Mouse (Mus musculus) kidney, embryonic 16.5 days (tissue): ENCODE measurements around the gene Aars. TPM values are rescaled to one million over a fixed set of nuclear protein-coding genes. Genes with fewer than 3 reads are reported as not detected.
"Not testable (repeated sequence)": the region's sequence is repeated elsewhere in the genome, so short reads cannot be mapped to it uniquely, and the experiment has no call there.

ENCODE experiments used
- ATAC-seq: fragments of 200-750 bp; cut with Nextera tagmentation; 2 replicates; pipeline ENCODE4 v1.8.0; 2017; ENCODE audit warnings: moderate TSS enrichment; ENCODE audit not compliant: low FRiP score, low TSS enrichment
- H3K27ac ChIP-seq: fragments of 300-500 bp; sonication (generic); 2 replicates; pipeline ENCODE4 v1.5.1; 2014; ENCODE audit warnings: low read length
- H3K27me3 ChIP-seq: fragments of 300-500 bp; sonication (generic); 2 replicates; pipeline ENCODE4 v1.6.1; 2014; ENCODE audit warnings: low read length, control low read depth, mixed read lengths; ENCODE audit not compliant: insufficient read depth
- H3K36me3 ChIP-seq: fragments of 300-500 bp; sonication (generic); 2 replicates; pipeline ENCODE4 v1.6.1; 2014; ENCODE audit warnings: low read length, control low read depth, mixed read lengths; ENCODE audit not compliant: insufficient read depth
- H3K4me1 ChIP-seq: fragments of 300-500 bp; sonication (generic); 2 replicates; pipeline ENCODE4 v1.6.1; 2014; ENCODE audit warnings: low read length, control low read depth, mixed read lengths; ENCODE audit not compliant: insufficient read depth
- H3K4me2 ChIP-seq: fragments of 300-500 bp; sonication (generic); replicated peaks from 2 replicates; pipeline ENCODE4 v1.6.1; 2014; ENCODE audit warnings: low read depth, low read length
- H3K4me3 ChIP-seq: fragments of 300-500 bp; sonication (generic); 2 replicates; pipeline ENCODE4 v1.5.1; 2014; ENCODE audit warnings: mild to moderate bottlenecking, low read length
- H3K9ac ChIP-seq: fragments of 300-500 bp; sonication (generic); replicated peaks from 2 replicates; pipeline ENCODE4 v1.6.1; 2014; ENCODE audit warnings: low read length
- H3K9me3 ChIP-seq: fragments of 300-500 bp; sonication (generic); 2 replicates; pipeline ENCODE4 v1.6.1; 2016; ENCODE audit warnings: low read length, control low read depth
- WGBS: fragments of 180-500 bp; shearing (Covaris S2); extraction: QIAGEN DNeasy Blood & Tissue Kit; methylation state at CpG from one replicate; pipeline ENCODE4 v1.1.7; 2014; 5-methylcytosine and 5-hydroxymethylcytosine counted together
- microRNA-seq: library from miRNA; unstranded; fragments of <30 nt; microRNA quantifications from one replicate; pipeline ENCODE4, GENCODE M21; 2016
- polyA plus RNA-seq: library from polyadenylated mRNA; unstranded; fragments of >200 nt; fragmentation: Nextera tagmentation; extraction: Ambion mirVana; gene quantifications from 2 replicates; pipeline ENCODE4 v1.2.1, GENCODE M21; 2015

Aars gene
- polyA plus RNA-seq, 1 experiment from 2014 or later = 57.7 TPM

DNA sequence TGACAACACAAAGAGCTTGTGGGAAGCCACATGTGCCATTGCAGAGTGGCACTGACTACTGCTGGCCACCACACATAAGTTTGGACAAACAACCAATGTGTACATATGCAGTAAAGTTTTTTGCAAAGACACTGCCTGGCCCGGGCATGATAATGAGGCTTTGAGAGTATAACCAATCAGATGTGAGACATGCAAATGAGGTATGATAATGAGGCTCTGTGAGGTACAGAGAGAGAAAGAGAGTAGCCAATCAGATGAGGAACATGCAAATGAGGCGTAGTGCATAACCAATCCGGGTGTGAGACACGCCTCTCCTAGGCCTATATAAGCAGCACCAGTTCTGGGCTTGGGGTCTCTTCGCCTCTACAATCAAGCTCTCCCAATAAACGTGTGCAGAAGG is 59.4 kb downstream of the Aars start, which contains the start of gene Clec18a:
Clec18a (minus strand) TSS at position 101 of the 400 bp plus-strand sequence.
- WGBS = 98% methylated on average over 5 of the region's 6 CpGs

DNA sequence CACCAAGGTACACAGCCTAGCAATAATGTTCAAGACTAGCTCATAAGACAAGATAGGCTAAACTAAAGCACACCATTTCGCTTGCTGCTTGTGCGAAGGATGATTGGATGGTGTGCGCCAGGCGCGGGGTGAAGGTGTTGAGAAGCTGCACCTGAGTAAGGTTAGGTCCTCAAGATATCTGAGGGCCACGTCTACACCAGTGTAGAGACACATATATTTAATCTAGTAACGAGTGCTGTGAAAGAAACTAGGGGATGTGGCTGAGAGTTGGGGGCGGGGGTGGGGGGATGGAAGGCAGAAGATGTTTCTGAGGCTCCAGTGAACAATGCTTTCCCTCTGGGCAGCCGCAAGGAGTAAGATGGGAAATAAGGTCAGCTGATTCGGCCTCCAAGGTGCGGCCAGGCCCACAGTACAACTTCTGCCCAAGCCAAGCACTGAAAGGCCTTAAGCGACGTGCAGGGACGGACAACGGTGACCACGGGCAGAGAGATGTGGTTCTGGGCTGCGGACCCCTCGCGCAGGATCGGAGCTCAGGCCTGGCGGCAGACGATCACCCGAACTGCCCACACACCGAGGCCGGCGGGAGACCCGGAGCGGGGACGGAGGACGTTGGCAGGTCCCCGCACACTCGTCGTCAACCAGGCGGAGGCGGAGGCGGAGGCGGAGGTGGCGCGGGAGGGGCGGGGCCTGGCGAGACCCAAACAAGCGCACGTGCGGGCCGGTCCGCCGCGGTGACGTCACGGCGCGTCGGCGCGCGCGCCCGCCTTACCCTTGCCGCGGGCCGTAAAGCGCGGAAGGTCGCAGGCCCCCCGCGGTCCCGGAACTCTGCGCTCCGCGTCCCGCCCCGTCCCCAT is 61.1 kb downstream of the Aars start, which contains the start of gene Pdpr:
Pdpr (plus strand) TSS at position 766 of the 854 bp plus-strand sequence.
- Histone ChIP-seq H3K4me3 (peak within 1 kb of the TSS; percentile 69), H3K4me2 (peak within 1 kb of the TSS; percentile 87), H3K27ac (peak within 1 kb of the TSS; percentile 79), H3K27me3 (no peaks in the 10 kb centered on the region), H3K9ac (peak within 1 kb of the TSS; percentile 75), H3K9me3 (no peaks in the 10 kb centered on the region), H3K36me3 (no peaks in the 10 kb centered on the region), H3K4me1 (peaks cover 15% of the 10 kb centered on the region; the same call in 1 of the 2 replicates)
- ATAC-seq = peak; percentile 95
- WGBS = 6% methylated on average over 68 of the region's 72 CpGs

More for the DNA sequence above, 59.4 kb downstream of the Aars start, which contains the start of gene Clec18a:
- H3K27me3 ChIP-seq, H3K4me2 ChIP-seq, H3K27ac ChIP-seq, H3K4me3 ChIP-seq, H3K9ac ChIP-seq, H3K36me3 ChIP-seq, H3K9me3 ChIP-seq, ATAC-seq: not testable (repeated sequence)
- peaks cover 15% of the 10 kb centered on the region; the same call in 1 of the 2 replicates for H3K4me1 ChIP-seq

DNA sequence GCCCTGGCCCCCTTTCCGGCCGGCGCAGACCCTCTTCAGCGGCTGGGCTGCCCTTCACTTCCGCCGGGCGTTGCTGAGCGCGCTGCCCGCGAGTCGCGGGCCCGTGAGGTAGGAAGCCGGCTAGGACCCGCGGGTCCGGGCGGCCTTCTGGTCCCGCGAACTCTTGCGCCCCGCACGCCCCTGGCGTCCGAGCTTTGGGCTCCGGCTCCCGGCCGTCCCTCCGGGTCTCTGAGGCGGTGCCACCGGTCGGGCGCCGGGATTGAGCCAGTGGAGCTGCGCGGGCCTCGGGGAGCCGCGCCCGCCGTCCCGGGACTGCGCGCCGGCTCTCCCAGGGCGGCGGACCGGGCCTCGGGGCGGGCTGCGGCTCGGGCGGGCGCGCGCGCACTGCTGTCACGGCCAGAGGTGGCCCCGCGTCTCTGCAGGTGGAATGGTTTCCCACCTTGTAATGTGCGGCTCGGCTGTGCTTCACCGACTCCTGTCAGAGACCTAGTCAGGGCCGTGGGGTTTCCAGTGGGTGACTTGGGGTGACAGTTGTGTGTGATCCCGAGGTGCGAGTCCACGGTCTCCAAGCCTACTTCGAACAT is 61.9 kb downstream of the Aars start:
- WGBS = under 1% methylated on average over 56 of the region's 69 CpGs
- Histone ChIP-seq H3K4me3 (peak overlapping the region; percentile 69), H3K4me1 (peaks cover 15% of the 10 kb centered on the region; the same call in 1 of the 2 replicates), H3K4me2 (peak overlapping the region; percentile 87), H3K9ac (peak overlapping the region; percentile 57)
- not testable (repeated sequence) for H3K9me3 ChIP-seq, H3K27ac ChIP-seq, H3K27me3 ChIP-seq, H3K36me3 ChIP-seq
- ATAC-seq = peak; percentile 54

Small RNA genes lying within 50 kb of the gene (microRNA-seq; reads per million reads assigned to microRNA genes)
- gene Gm24103 = not detected
- gene Mir3473d = 0.63 reads per million

Other genes with a start within 250 kb of the Aars start
- 3.0 and 3.2 TPM in 2 replicates for gene Il34, start 227.2 kb upstream of the Aars start, polyA plus RNA-seq
- 86.9 and 88.5 TPM in 2 replicates for gene Cog4, start 186.5 kb upstream of the Aars start, polyA plus RNA-seq
- 175 and 182 TPM in 2 replicates for gene Sf3b3, start 186.4 kb upstream of the Aars start, polyA plus RNA-seq
- 14.8 and 16.6 TPM in 2 replicates for gene Fuk, start 130.7 kb upstream of the Aars start, polyA plus RNA-seq
- 25.1 and 27.6 TPM in 2 replicates for gene St3gal2, start 113.2 kb upstream of the Aars start, polyA plus RNA-seq
- 15.0 and 15.1 TPM in 2 replicates for gene Ddx19a, start 35.3 kb upstream of the Aars start, polyA plus RNA-seq
- gene Ddx19b, start 1.4 kb upstream of the Aars start, polyA plus RNA-seq = 6.2 and 6.8 TPM in 2 replicates
- gene Exosc6, start 23.2 kb downstream of the Aars start, polyA plus RNA-seq = 19.1 TPM in 2 replicates
- gene Clec18a, start 59.3 kb downstream of the Aars start, polyA plus RNA-seq = 87.0 and 94.7 TPM in 2 replicates
- 10.5 and 12.7 TPM in 2 replicates for gene Pdpr, start 61.5 kb downstream of the Aars start, polyA plus RNA-seq
- 79.5 and 88.4 TPM in 2 replicates for gene Glg1, start 226.1 kb downstream of the Aars start, polyA plus RNA-seq